Mouse (Mus musculus): Measurements from ENCODE around the gene Asprv1. TPM values are rescaled to one million over a fixed set of nuclear protein-coding genes. Genes with fewer than 3 reads are reported as not detected.

Asprv1 gene
- polyA plus RNA-seq, 1 experiment from 2014 or later = 0.64 TPM

DNA sequence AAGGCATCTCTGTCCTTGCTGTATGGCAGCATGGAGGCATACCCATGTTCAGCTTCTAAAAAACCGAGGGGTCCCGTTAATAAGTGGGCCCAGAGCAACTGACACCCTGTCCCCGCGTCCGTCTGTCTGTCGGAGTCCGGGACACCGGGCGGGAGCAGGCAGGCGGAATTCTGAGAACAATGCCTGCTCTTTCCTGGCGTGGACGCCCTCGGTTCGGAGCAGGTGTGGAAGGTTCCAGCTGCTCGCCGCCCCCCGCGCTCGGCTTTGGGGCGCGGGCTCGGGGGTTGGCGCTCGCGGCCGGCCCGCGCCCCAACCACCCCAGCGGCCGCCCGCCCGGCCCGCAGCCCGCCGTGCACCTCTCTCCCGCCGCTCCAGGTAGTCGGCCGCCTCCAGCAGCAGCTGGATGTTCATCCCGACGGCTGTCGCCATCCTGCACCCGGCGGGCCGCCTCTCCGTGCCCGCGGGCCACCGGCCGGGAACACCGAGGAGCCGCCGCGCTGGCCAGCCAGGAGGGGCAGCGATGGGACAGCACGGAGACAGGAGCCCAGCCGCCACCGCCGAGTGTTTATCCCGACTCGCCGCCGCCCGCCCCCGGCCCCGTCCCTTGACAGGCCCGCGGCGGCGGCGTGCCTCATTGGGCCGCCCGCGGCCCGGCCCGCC, 40.7 kb downstream of the Asprv1 start, which contains the start of gene Mxd1:
TSS of gene Mxd1 (minus strand) at position 582 of the 660 bp plus-strand sequence.
- peak within 1 kb of the TSS; percentile 96 for H3K4me2 ChIP-seq (ENCODE audit: low read depth, low read length)
- H3K27me3 ChIP-seq (ENCODE audit: control insufficient read depth, insufficient read depth, low read length) = no peaks in the 10 kb centered on the region
- H3K4me1 ChIP-seq (ENCODE audit: control insufficient read depth, insufficient read depth, low read length) = peaks cover 16% of the 10 kb centered on the region
- H3K9me3 ChIP-seq (replicated peaks; ENCODE audit: control insufficient read depth, low read length) = 0 out of 2 replicates have a peak, but pooled peaks cover 3% of the 10 kb centered on the region
- ATAC-seq (replicated peaks; ENCODE audit: extremely low read depth, insufficient read depth, low FRiP score) = no peak
- H3K9ac ChIP-seq (ENCODE audit: low read length) = peak within 1 kb of the TSS; percentile 93
- peak within 1 kb of the TSS; percentile 97 for H3K4me3 ChIP-seq (ENCODE audit: low read length)
- WGBS = under 1% methylated on average over 66 of the region's 76 CpGs
- H3K36me3 ChIP-seq (ENCODE audit: control insufficient read depth, insufficient read depth) = peaks cover 21% of the 10 kb centered on the region
- peak within 1 kb of the TSS; percentile 78 for H3K27ac ChIP-seq (ENCODE audit: low read length)

DNA sequence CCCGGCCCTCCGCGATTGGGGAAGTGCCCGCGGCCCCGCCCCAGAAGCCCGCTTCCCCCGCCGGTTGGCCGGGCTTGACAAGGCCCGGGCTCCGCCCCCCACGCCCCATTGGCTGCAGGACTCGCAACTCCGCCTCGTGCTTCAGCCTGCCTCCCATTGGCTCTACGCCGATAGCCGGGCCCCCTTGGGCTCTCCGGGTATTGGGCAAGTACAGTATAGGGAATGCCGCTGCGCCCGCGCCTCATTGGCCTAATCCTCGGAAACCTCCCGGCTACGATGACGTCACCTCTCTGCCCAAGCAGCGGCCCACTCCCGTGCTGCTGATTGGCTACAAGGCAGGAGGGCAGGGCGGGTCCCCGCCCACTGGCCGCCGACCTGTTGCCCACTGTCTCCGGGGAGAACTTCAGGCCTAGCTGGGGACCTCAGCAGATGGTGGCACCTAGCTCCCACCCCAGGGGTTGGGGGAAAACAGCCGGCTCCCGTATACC, 41.3 kb downstream of the Asprv1 start:
- H3K36me3 ChIP-seq (ENCODE audit: control insufficient read depth, insufficient read depth) = peaks cover 24% of the 10 kb centered on the region
- no peaks in the 10 kb centered on the region for H3K27me3 ChIP-seq (ENCODE audit: control insufficient read depth, insufficient read depth, low read length)
- WGBS = under 1% methylated on average over 37 of the region's 37 CpGs
- peak overlapping the region; percentile 81 for H3K9ac ChIP-seq (ENCODE audit: low read length)
- H3K9me3 ChIP-seq (replicated peaks; ENCODE audit: control insufficient read depth, low read length) = 0 out of 2 replicates have a peak, but pooled peaks cover 3% of the 10 kb centered on the region
- peak overlapping the region; percentile 97 for H3K4me3 ChIP-seq (ENCODE audit: low read length)
- H3K27ac ChIP-seq (ENCODE audit: low read length) = peak overlapping the region; percentile 78
- peak overlapping the region; percentile 76 for H3K4me2 ChIP-seq (ENCODE audit: low read depth, low read length)
- peaks cover 16% of the 10 kb centered on the region for H3K4me1 ChIP-seq (ENCODE audit: control insufficient read depth, insufficient read depth, low read length)
- ATAC-seq (replicated peaks; ENCODE audit: extremely low read depth, insufficient read depth, low FRiP score) = peak; percentile 100

DNA sequence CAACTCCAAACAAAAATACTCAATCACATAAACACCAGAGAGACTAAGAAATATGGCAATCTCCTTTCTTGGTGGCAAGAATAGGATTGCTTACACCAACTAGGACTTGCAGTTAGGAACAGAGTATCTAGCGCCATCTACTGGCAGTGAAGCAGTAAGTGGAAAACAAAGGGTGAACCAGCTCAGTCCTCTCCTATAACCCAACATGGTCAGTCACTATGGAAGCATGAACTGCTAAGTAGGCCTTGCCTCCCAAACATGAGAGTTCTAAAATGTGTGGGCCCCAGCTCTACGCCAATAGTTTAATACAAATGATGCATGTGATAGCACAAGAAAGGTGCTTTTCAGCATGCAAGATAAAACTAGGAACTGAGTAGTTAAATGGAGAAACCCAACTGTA, 42.9 kb downstream of the Asprv1 start:
- no peak for ATAC-seq (replicated peaks; ENCODE audit: extremely low read depth, insufficient read depth, low FRiP score)
- H3K9me3 ChIP-seq (replicated peaks; ENCODE audit: control insufficient read depth, low read length) = 0 out of 2 replicates have a peak, but pooled peaks cover 3% of the 10 kb centered on the region

DNA sequence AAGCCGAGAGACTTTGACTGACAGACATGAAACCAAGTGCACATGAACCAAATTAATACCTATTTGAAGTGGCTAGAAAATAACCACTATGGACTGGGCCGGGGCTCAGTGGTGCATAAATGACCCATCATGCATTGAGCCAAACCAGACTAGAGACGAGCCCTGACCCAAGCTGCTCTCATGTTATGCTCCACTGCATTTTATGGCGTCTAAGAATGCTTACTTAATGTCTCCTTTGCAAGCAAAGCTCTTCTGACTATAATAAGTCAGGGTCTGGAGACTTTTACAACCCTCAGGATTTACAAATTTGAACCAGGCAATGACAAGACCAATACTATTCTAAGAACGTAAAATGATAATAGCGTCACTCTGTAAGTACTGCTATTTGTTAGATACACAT, 50.4 kb downstream of the Asprv1 start:
- Histone ChIP-seq H3K4me1 (ENCODE audit: control insufficient read depth, insufficient read depth, low read length) (no peaks in the 10 kb centered on the region; the same call in 1 of the 2 replicates), H3K36me3 (ENCODE audit: control insufficient read depth, insufficient read depth) (peaks cover 67% of the 10 kb centered on the region)

More for the DNA sequence above, 42.9 kb downstream of the Asprv1 start:
- WGBS = 19% methylated on average over 2 of the region's 2 CpGs
- Histone ChIP-seq H3K4me3 (ENCODE audit: low read length) (no peak overlapping the region), H3K4me1 (ENCODE audit: control insufficient read depth, insufficient read depth, low read length) (peaks cover 16% of the 10 kb centered on the region), H3K4me2 (ENCODE audit: low read depth, low read length) (no peak overlapping the region), H3K36me3 (ENCODE audit: control insufficient read depth, insufficient read depth) (peaks cover 33% of the 10 kb centered on the region), H3K27me3 (ENCODE audit: control insufficient read depth, insufficient read depth, low read length) (no peaks in the 10 kb centered on the region), H3K27ac (ENCODE audit: low read length) (no peak overlapping the region), H3K9ac (ENCODE audit: low read length) (no peak overlapping the region)

More for the DNA sequence above, 50.4 kb downstream of the Asprv1 start:
- Histone ChIP-seq H3K27me3 (ENCODE audit: control insufficient read depth, insufficient read depth, low read length) (no peaks in the 10 kb centered on the region), H3K9me3 (replicated peaks; ENCODE audit: control insufficient read depth, low read length) (no peaks in the 10 kb centered on the region), H3K4me2 (ENCODE audit: low read depth, low read length) (no peak overlapping the region), H3K4me3 (ENCODE audit: low read length) (no peak overlapping the region), H3K9ac (ENCODE audit: low read length) (no peak overlapping the region), H3K27ac (ENCODE audit: low read length) (no peak overlapping the region)
- no peak for ATAC-seq (replicated peaks; ENCODE audit: extremely low read depth, insufficient read depth, low FRiP score)
- WGBS = 87% methylated on average over 6 of the region's 6 CpGs

Other genes starting within 250 kb of the Asprv1 start
- 55.5 and 56.6 TPM in 2 replicates for gene Pcyox1, start 231.0 kb upstream of the Asprv1 start, polyA plus RNA-seq (2015; fragmentation: Nextera tagmentation; extraction: Ambion mirVana)
- gene Tia1, start 223.9 kb upstream of the Asprv1 start, polyA plus RNA-seq (2015; fragmentation: Nextera tagmentation; extraction: Ambion mirVana) = 118 and 120 TPM in 2 replicates
- gene Gm44790, start 201.5 kb upstream of the Asprv1 start, polyA plus RNA-seq (2015; fragmentation: Nextera tagmentation; extraction: Ambion mirVana) = 0.46 and 0.47 TPM in 2 replicates
- 18.5 and 20.1 TPM in 2 replicates for gene C87436, start 189.8 kb upstream of the Asprv1 start, polyA plus RNA-seq (2015; fragmentation: Nextera tagmentation; extraction: Ambion mirVana)
- 149 and 264 TPM in 2 replicates for gene Pcbp1, start 101.8 kb upstream of the Asprv1 start, polyA plus RNA-seq (2015; fragmentation: Nextera tagmentation; extraction: Ambion mirVana)
- gene Mxd1, start 41.0 kb downstream of the Asprv1 start, polyA plus RNA-seq (2015; fragmentation: Nextera tagmentation; extraction: Ambion mirVana) = 8.8 and 9.4 TPM in 2 replicates
- 61.1 and 81.8 TPM in 2 replicates for gene Snrnp27, start 56.4 kb downstream of the Asprv1 start, polyA plus RNA-seq (2015; fragmentation: Nextera tagmentation; extraction: Ambion mirVana)
- gene Gmcl1, start 105.2 kb downstream of the Asprv1 start, polyA plus RNA-seq (2015; fragmentation: Nextera tagmentation; extraction: Ambion mirVana) = 14.8 and 17.3 TPM in 2 replicates
- 32.7 and 35.0 TPM in 2 replicates for gene Anxa4, start 165.4 kb downstream of the Asprv1 start, polyA plus RNA-seq (2015; fragmentation: Nextera tagmentation; extraction: Ambion mirVana)
- gene Aak1, start 221.4 kb downstream of the Asprv1 start, polyA plus RNA-seq (2015; fragmentation: Nextera tagmentation; extraction: Ambion mirVana) = 17.8 and 21.8 TPM in 2 replicates

Measured in heart, embryonic 16.5 days (tissue).